Mouse (Mus musculus) MEL (cell line): ENCODE measurements at regions not wholly inside any gene's neighbourhood (a gene's known extent, or its start where the extent isn't known, plus 50 kb on each side); places are given as distances from the start of the nearest gene placed in this dataset.

Experiments used
- DNase-seq: peaks from one replicate; pipeline ENCODE4 v3.0.0; 2011; ENCODE audit warnings: low read depth, low spot score
- H3K27ac ChIP-seq: 2 replicates; pipeline ENCODE4 v1.5.1; 2012; ENCODE audit warnings: low read depth, mild to moderate bottlenecking, control low read depth, low read length, moderate library complexity; ENCODE audit not compliant: control insufficient read depth
- H3K27me3 ChIP-seq, 2 experiments: fragments of 150-350 bp in 1 of 2; sonication (generic) in 1 of 2; 2 replicates each; pipeline ENCODE4 v1.6.1; 2012; ENCODE audit warnings: low read length in 2 of 2, mild to moderate bottlenecking in 2 of 2, improper control_type of control experiment in 1 of 2, moderate library complexity in 1 of 2; ENCODE audit not compliant: insufficient read depth in 2 of 2, control insufficient read depth in 1 of 2
- H3K36me3 ChIP-seq, 2 experiments: 2 replicates each; pipeline ENCODE4 v1.6.1; 2012 to 2014; ENCODE audit warnings: low read length in 2 of 2, improper control_type of control experiment in 1 of 2, inconsistent platforms in 1 of 2, mild to moderate bottlenecking in 1 of 2; ENCODE audit not compliant: insufficient read depth in 2 of 2, control insufficient read depth in 1 of 2
- H3K4me1 ChIP-seq, 2 experiments: fragments of 150-350 bp in 1 of 2; sonication (generic) in 1 of 2; 2 replicates each; pipeline ENCODE4 v1.6.1; 2012; ENCODE audit warnings: low read length in 2 of 2, improper control_type of control experiment in 1 of 2, mild to moderate bottlenecking in 1 of 2; ENCODE audit not compliant: insufficient read depth in 2 of 2, control insufficient read depth in 1 of 2
- H3K4me3 ChIP-seq, 2 experiments: fragments of 150-350 bp in 1 of 2; sonication (generic) in 1 of 2; 2 replicates each; pipeline ENCODE4 v1.5.1; 2012; ENCODE audit warnings: low read depth in 2 of 2, low read length in 2 of 2, mild to moderate bottlenecking in 2 of 2, moderate library complexity in 2 of 2, control low read depth in 1 of 2, improper control_type of control experiment in 1 of 2; ENCODE audit not compliant: control insufficient read depth in 1 of 2, insufficient read depth in 1 of 2
- H3K79me2 ChIP-seq: 2 replicates; pipeline ENCODE4 v1.6.1; 2012; ENCODE audit warnings: mild to moderate bottlenecking, low read length, moderate library complexity; ENCODE audit not compliant: control insufficient read depth, poor library complexity, insufficient read depth
- H3K9ac ChIP-seq: 2 replicates; pipeline ENCODE4 v1.6.1; 2012; ENCODE audit warnings: low read depth, mild to moderate bottlenecking, control low read depth, low read length, moderate library complexity; ENCODE audit not compliant: control insufficient read depth, poor library complexity, severe bottlenecking
- H3K9me3 ChIP-seq: fragments of 150-350 bp; sonication (generic); replicated peaks from 2 replicates; pipeline ENCODE4 v1.6.1; 2012; ENCODE audit warnings: mild to moderate bottlenecking, low read length, improper control_type of control experiment, moderate library complexity; ENCODE audit not compliant: insufficient read depth
- CHD2 ChIP-seq: IDR thresholded peaks from 2 replicates; pipeline ENCODE4 v1.6.1; 2011; ENCODE audit warnings: low read length, improper control_type of control experiment
- CTCF ChIP-seq, 3 experiments: IDR thresholded peaks in 2 of 3; conservative IDR thresholded peaks in 1 of 3; 2 replicates each; pipeline ENCODE4 v1.5.1; 2011 to 2012; ENCODE audit warnings: low read length in 3 of 3, low read depth in 2 of 3, mild to moderate bottlenecking in 2 of 3, improper control_type of control experiment in 1 of 3, inconsistent platforms in 1 of 3, mixed read lengths in 1 of 3, moderate library complexity in 1 of 3; ENCODE audit not compliant: control insufficient read depth in 1 of 3, insufficient read depth in 1 of 3, poor library complexity in 1 of 3, severe bottlenecking in 1 of 3
- E2F4 ChIP-seq: IDR thresholded peaks from 2 replicates; pipeline ENCODE4 v1.6.1; 2011; ENCODE audit warnings: low read depth, low read length, improper control_type of control experiment, borderline replicate concordance
- ELF1 ChIP-seq: IDR thresholded peaks from 2 replicates; pipeline ENCODE4 v1.6.1; 2014; ENCODE audit warnings: low read depth, mild to moderate bottlenecking, inconsistent platforms, low read length, improper control_type of control experiment, moderate library complexity
- EP300 ChIP-seq, 2 experiments: IDR thresholded peaks; 2 replicates each; pipeline ENCODE4 v1.6.1; 2011; ENCODE audit warnings: improper control_type of control experiment in 2 of 2, low read length in 2 of 2, low read depth in 1 of 2, mild to moderate bottlenecking in 1 of 2
- ETS1 ChIP-seq: IDR thresholded peaks from 2 replicates; pipeline ENCODE4 v1.6.1; 2012; ENCODE audit warnings: low read depth, mild to moderate bottlenecking, inconsistent platforms, low read length, improper control_type of control experiment, moderate library complexity
- GABPA ChIP-seq: IDR thresholded peaks from 2 replicates; pipeline ENCODE4 v1.6.1; 2012; ENCODE audit warnings: low read depth, mild to moderate bottlenecking, inconsistent platforms, low read length, improper control_type of control experiment, moderate library complexity
- GATA1 ChIP-seq: IDR thresholded peaks from 2 replicates; pipeline ENCODE4 v1.6.1; 2011; ENCODE audit warnings: low read depth, low read length, improper control_type of control experiment
- HCFC1 ChIP-seq: IDR thresholded peaks from 2 replicates; pipeline ENCODE4 v1.6.1; 2012; ENCODE audit warnings: low read depth, mild to moderate bottlenecking, inconsistent platforms, low read length, improper control_type of control experiment, moderate library complexity
- JUND ChIP-seq: IDR thresholded peaks from 2 replicates; pipeline ENCODE4 v1.6.1; 2011; ENCODE audit warnings: low read depth, mild to moderate bottlenecking, improper control_type of control experiment, low read length
- KAT2A ChIP-seq: conservative IDR thresholded peaks from 2 replicates; pipeline ENCODE4 v1.6.1; 2012; ENCODE audit warnings: low read depth, low read length, improper control_type of control experiment, inconsistent platforms
- MAX ChIP-seq: IDR thresholded peaks from 2 replicates; pipeline ENCODE4 v1.6.1; 2011; ENCODE audit warnings: low read length, improper control_type of control experiment
- MAZ ChIP-seq: IDR thresholded peaks from 2 replicates; pipeline ENCODE4 v1.6.1; 2012; ENCODE audit warnings: low read depth, mild to moderate bottlenecking, inconsistent platforms, low read length, improper control_type of control experiment
- MXI1 ChIP-seq: IDR thresholded peaks from 2 replicates; pipeline ENCODE4 v1.6.1; 2011; ENCODE audit warnings: mild to moderate bottlenecking, low read depth, low read length, improper control_type of control experiment
- MYB ChIP-seq: IDR thresholded peaks from 2 replicates; pipeline ENCODE4 v1.6.1; 2011; ENCODE audit warnings: mild to moderate bottlenecking, low read depth, low read length, improper control_type of control experiment
- MYC ChIP-seq: IDR thresholded peaks from 2 replicates; pipeline ENCODE4 v1.6.1; 2011; ENCODE audit warnings: low read depth, mild to moderate bottlenecking, low read length, improper control_type of control experiment, moderate library complexity
- NELFE ChIP-seq: IDR thresholded peaks from 2 replicates; pipeline ENCODE4 v1.6.1; 2011; ENCODE audit warnings: low read depth, low read length, improper control_type of control experiment
- NRF1 ChIP-seq: IDR thresholded peaks from 2 replicates; pipeline ENCODE4 v1.6.1; 2014; ENCODE audit warnings: low read depth, mild to moderate bottlenecking, inconsistent platforms, low read length, improper control_type of control experiment, moderate library complexity; ENCODE audit not compliant: poor library complexity, insufficient read depth, severe bottlenecking
- POLR2AphosphoS2 ChIP-seq: IDR thresholded peaks from 2 replicates; pipeline ENCODE4 v1.6.1; 2011; ENCODE audit warnings: low read length, improper control_type of control experiment
- RAD21 ChIP-seq: IDR thresholded peaks from 2 replicates; pipeline ENCODE4 v1.6.1; 2011; ENCODE audit warnings: mild to moderate bottlenecking, low read depth, low read length, improper control_type of control experiment
- SIN3A ChIP-seq: IDR thresholded peaks from 2 replicates; pipeline ENCODE4 v1.6.1; 2012; ENCODE audit warnings: low read length, improper control_type of control experiment, inconsistent platforms
- SMC3 ChIP-seq: IDR thresholded peaks from 2 replicates; pipeline ENCODE4 v1.6.1; 2011; ENCODE audit warnings: low read depth, low read length, improper control_type of control experiment
- TBP ChIP-seq: IDR thresholded peaks from 2 replicates; pipeline ENCODE4 v1.8.0; 2011; ENCODE audit warnings: low read depth, low read length, improper control_type of control experiment
- USF1 ChIP-seq: IDR thresholded peaks from 2 replicates; pipeline ENCODE4 v1.6.1; 2014; ENCODE audit warnings: low read depth, mild to moderate bottlenecking, inconsistent platforms, low read length, improper control_type of control experiment, moderate library complexity
- USF2 ChIP-seq, 2 experiments: IDR thresholded peaks; 2 replicates each; pipeline ENCODE4 v1.6.1; 2011 to 2012; ENCODE audit warnings: improper control_type of control experiment in 2 of 2, low read length in 2 of 2, borderline replicate concordance in 1 of 2, inconsistent platforms in 1 of 2, low read depth in 1 of 2, mild to moderate bottlenecking in 1 of 2; ENCODE audit not compliant: insufficient read depth in 1 of 2
- ZKSCAN1 ChIP-seq: IDR thresholded peaks from 2 replicates; pipeline ENCODE4 v1.6.1; 2012; ENCODE audit warnings: low read depth, mild to moderate bottlenecking, inconsistent platforms, low read length, improper control_type of control experiment, moderate library complexity
- ZNF384 ChIP-seq: IDR thresholded peaks from 2 replicates; pipeline ENCODE4 v1.6.1; 2012; ENCODE audit warnings: low read depth, mild to moderate bottlenecking, inconsistent platforms, low read length, improper control_type of control experiment

DNA sequence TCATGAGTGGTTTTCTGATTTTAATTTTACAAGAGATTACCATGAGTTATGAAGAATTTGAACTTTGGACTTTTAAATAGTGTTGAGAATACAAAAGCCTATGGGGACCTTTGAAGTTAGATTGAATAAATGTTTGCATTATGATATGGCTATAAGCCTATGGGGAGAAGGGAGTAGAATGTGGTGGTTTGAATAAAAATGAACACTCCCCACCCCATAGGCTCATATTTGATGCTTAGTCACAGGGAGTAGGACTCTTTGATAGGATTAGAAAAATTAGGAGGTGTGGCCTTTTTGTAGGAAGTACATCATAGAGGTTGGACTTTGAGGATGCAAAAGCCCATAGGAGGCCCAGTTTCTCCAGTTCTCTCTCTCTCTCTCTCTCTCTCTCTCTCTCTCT is 1466.7 kb upstream of the Cited2 start:
- no peaks in the 10 kb centered on the region for H3K36me3 ChIP-seq
- no peak overlapping the region for H3K27ac ChIP-seq
- no peaks in the 10 kb centered on the region for H3K9me3 ChIP-seq
- H3K4me3 ChIP-seq, result no peak overlapping the region
- DNase-seq, result no peak
- TF ChIP-seq MYB (no peak), CTCF (IDR thresholded peaks at IDR 0.05 in 2 of 3, conservative IDR thresholded peaks at IDR 0.05 in 1 of 3; ENCODE audit: control insufficient read depth in 1 of 3, insufficient read depth in 1 of 3, low read depth in 2 of 3, low read length in 3 of 3, poor library complexity in 1 of 3, severe bottlenecking in 1 of 3) (no peak), NRF1 (no peak), MAX (no peak), NELFE (no peak), RAD21 (no peak), E2F4 (no peak), POLR2AphosphoS2 (no peak), GABPA (no peak), TBP (no peak), ZNF384 (no peak), EP300 (IDR thresholded peaks at IDR 0.05; ENCODE audit: low read depth in 1 of 2, low read length in 2 of 2) (no peak), JUND (no peak), MYC (no peak), KAT2A (no peak), GATA1 (no peak)
- H3K79me2 ChIP-seq, result no peaks in the 10 kb centered on the region
- H3K9ac ChIP-seq, result no peak overlapping the region
- H3K27me3 ChIP-seq, result no peaks in the 10 kb centered on the region
- H3K4me1 ChIP-seq, result no peaks in the 10 kb centered on the region

- Histone ChIP-seq H3K9ac (no peak overlapping the region), H3K27ac (no peak overlapping the region), H3K27me3 (no peaks in the 10 kb centered on the region), H3K9me3 (no peaks in the 10 kb centered on the region), H3K79me2 (no peaks in the 10 kb centered on the region), H3K4me3 (no peak overlapping the region), H3K4me1 (no peaks in the 10 kb centered on the region; a peak in 1 of 4 replicates), H3K36me3 (no peaks in the 10 kb centered on the region)
- DNase-seq, result no peak
- no peak for TF ChIP-seq SIN3A
- TF ChIP-seq TBP, result no peak
- TF ChIP-seq ZKSCAN1, result no peak
- TF ChIP-seq MAZ, result no peak
- no peak for TF ChIP-seq MXI1
- TF ChIP-seq CHD2, result no peak
- no peak for TF ChIP-seq CTCF (IDR thresholded peaks at IDR 0.05 in 2 of 3, conservative IDR thresholded peaks at IDR 0.05 in 1 of 3; ENCODE audit: control insufficient read depth in 1 of 3, insufficient read depth in 1 of 3, low read depth in 2 of 3, low read length in 3 of 3, poor library complexity in 1 of 3, severe bottlenecking in 1 of 3)
- no peak for TF ChIP-seq USF2 (IDR thresholded peaks at IDR 0.05; ENCODE audit: borderline replicate concordance in 1 of 2, insufficient read depth in 1 of 2, low read depth in 1 of 2, low read length in 2 of 2)
- TF ChIP-seq E2F4, result no peak
- TF ChIP-seq KAT2A, result no peak
- TF ChIP-seq USF1, result no peak
- no peak for TF ChIP-seq ELF1
- TF ChIP-seq ZNF384, result no peak
- no peak for TF ChIP-seq HCFC1
- no peak for TF ChIP-seq SMC3
- no peak for TF ChIP-seq ETS1
These were observed 1450.2 kb upstream of the Cited2 start for GRCm38 (mm10) chr10:16272786-16273185.
